Mouse (Mus musculus) stomach, postnatal 0 days (tissue): ENCODE results near the gene Hs3st3b1. TPM values are rescaled to one million over a fixed set of nuclear protein-coding genes. Genes with fewer than 3 reads are reported as not detected.
A peak's percentile ranks its signal among the peaks of the same experiment; 100 is the strongest.

Experiments used
- ATAC-seq: fragments of 200-750 bp; cut with Nextera tagmentation; 2 replicates; pipeline ENCODE4 v1.8.0; 2017; ENCODE audit not compliant: low FRiP score, low TSS enrichment
- DNase-seq: peaks from one replicate; pipeline ENCODE4 v3.0.0-alpha.2; 2016; ENCODE audit warnings: low spot score
- H3K27ac ChIP-seq: fragments of 300-500 bp; sonication (generic); replicated peaks from 2 replicates; pipeline ENCODE4 v1.5.1; 2014; ENCODE audit warnings: mild to moderate bottlenecking, control low read depth
- H3K27me3 ChIP-seq: fragments of 300-500 bp; sonication (generic); 2 replicates; pipeline ENCODE4 v1.6.1; 2014; ENCODE audit warnings: low read length; ENCODE audit not compliant: control insufficient read depth, insufficient read depth
- H3K36me3 ChIP-seq: fragments of 300-500 bp; sonication (generic); 2 replicates; pipeline ENCODE4 v1.6.1; 2014; ENCODE audit warnings: low read length, mixed read lengths; ENCODE audit not compliant: control insufficient read depth, insufficient read depth
- H3K4me1 ChIP-seq: fragments of 300-500 bp; sonication (generic); replicated peaks from 2 replicates; pipeline ENCODE4 v1.6.1; 2014; ENCODE audit warnings: antibody characterized with exemption; ENCODE audit not compliant: control insufficient read depth, insufficient read depth
- H3K4me2 ChIP-seq: fragments of 300-500 bp; sonication (generic); replicated peaks from 2 replicates; pipeline ENCODE4 v1.6.1; 2014; ENCODE audit warnings: low read depth, mild to moderate bottlenecking, control low read depth, moderate library complexity
- H3K4me3 ChIP-seq: fragments of 300-500 bp; sonication (generic); 2 replicates; pipeline ENCODE4 v1.5.1; 2014; ENCODE audit warnings: low read depth, low read length, control low read depth
- H3K9ac ChIP-seq: fragments of 300-500 bp; sonication (generic); 2 replicates; pipeline ENCODE4 v1.6.1; 2014; ENCODE audit warnings: mild to moderate bottlenecking, low read length, control low read depth, mixed read lengths
- H3K9me3 ChIP-seq: fragments of 300-500 bp; sonication (generic); 2 replicates; pipeline ENCODE4 v1.6.1; 2016; ENCODE audit warnings: low read length; ENCODE audit not compliant: control insufficient read depth
- CTCF ChIP-seq: IDR thresholded peaks from 2 replicates; pipeline ENCODE4 v1.5.1; 2016; ENCODE audit warnings: antibody characterized with exemption, low read depth, mild to moderate bottlenecking, moderate library complexity
- EP300 ChIP-seq: optimal IDR thresholded peaks from 2 replicates; pipeline ENCODE3; 2016; ENCODE audit warnings: antibody characterized with exemption
- WGBS: fragments of 180-500 bp; shearing (Covaris S2); extraction: QIAGEN DNeasy Blood & Tissue Kit; methylation state at CpG from one replicate; pipeline ENCODE4 v1.1.7; 2014; 5-methylcytosine and 5-hydroxymethylcytosine counted together
- polyA plus RNA-seq: library from polyadenylated mRNA; unstranded; fragments of >200 nt; fragmentation: Nextera tagmentation; extraction: Ambion mirVana; gene quantifications from 2 replicates; pipeline ENCODE4 v1.2.1, GENCODE M21; 2015

Gene Hs3st3b1
- polyA plus RNA-seq: 6.9 and 8.3 TPM in 2 replicates

DNA sequence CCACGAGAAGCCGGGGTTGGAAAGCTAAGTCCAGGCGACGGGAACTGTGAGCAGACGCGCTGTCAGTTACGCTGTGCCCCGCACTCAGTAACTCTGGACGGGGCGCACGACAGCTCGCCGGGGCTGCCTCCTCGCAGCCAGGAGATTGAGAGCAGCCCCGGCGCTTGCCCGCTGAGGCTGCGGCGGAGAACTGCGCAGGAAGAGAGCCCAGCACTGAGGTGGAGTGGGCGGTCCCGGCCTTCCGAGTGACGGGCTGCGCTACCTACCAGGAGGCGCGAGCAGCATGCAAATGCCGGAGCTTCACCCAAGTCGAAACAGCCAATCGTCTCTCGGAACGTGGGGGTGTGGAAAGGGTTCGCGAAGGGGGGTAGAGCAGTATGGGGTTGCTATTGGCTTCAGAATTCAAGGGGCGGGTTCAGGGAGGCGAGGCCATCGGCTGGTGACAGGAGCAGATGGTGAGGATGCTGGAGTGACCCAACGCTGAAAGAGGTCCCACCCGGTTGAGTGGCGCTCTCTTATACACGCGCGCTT is at the start of gene Hs3st3b1:
Gene Hs3st3b1, minus strand, starts transcription at position 200 of the 531 bp plus-strand sequence.
- DNase-seq: peak; percentile 98
- peak within 1 kb of the TSS; percentile 95 for H3K4me2 ChIP-seq
- H3K4me1 ChIP-seq: 0 out of 2 replicates have a peak, but pooled peaks cover 4% of the 10 kb centered on the region
- peak; percentile 93 for ATAC-seq
- peak within 1 kb of the TSS; percentile 64 for H3K4me3 ChIP-seq
- H3K9me3 ChIP-seq: no peaks in the 10 kb centered on the region
- no peaks in the 10 kb centered on the region for H3K27me3 ChIP-seq
- WGBS: under 1% methylated on average over 43 of the region's 43 CpGs
- H3K27ac ChIP-seq: peak within 1 kb of the TSS; percentile 65
- H3K36me3 ChIP-seq: no peaks in the 10 kb centered on the region
- peak within 1 kb of the TSS; percentile 68 for H3K9ac ChIP-seq
- TF ChIP-seq CTCF (peak; percentile 15; the same call in 1 of the 2 replicates), EP300 (no peak)

DNA sequence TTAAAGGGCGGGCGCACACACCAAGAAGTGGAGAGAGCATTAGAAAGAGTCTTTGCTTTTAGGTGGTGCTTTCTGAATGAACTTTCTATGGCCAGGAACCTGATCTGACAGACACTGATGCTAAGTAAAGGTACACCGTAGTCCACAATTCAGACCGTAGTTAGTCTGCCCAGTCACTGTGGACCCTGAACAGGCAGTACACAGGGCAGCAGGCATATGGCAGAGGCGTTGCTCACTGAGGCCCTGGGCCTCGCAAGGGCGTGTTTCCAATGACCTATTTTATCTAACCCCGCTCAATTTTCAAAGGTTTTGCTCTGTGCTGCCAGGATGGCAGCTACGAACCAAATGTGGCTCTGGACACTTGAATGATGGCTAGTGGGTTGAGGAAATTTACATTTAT is 49.4 kb upstream of the Hs3st3b1 start:
- H3K27ac ChIP-seq: no peak overlapping the region
- H3K9me3 ChIP-seq: no peaks in the 10 kb centered on the region
- H3K4me1 ChIP-seq: no peaks in the 10 kb centered on the region; the same call in 1 of the 2 replicates
- no peaks in the 10 kb centered on the region for H3K36me3 ChIP-seq
- ATAC-seq (0 out of 2 replicates have a peak, but pooled peaks have one; percentile 21), DNase-seq (no peak)
- no peak overlapping the region for H3K9ac ChIP-seq
- no peak overlapping the region for H3K4me3 ChIP-seq
- H3K4me2 ChIP-seq: no peak overlapping the region
- H3K27me3 ChIP-seq: no peaks in the 10 kb centered on the region
- TF ChIP-seq CTCF: no peak
- TF ChIP-seq EP300: no peak
- WGBS: 84% methylated on average over 9 of the region's 9 CpGs

DNA sequence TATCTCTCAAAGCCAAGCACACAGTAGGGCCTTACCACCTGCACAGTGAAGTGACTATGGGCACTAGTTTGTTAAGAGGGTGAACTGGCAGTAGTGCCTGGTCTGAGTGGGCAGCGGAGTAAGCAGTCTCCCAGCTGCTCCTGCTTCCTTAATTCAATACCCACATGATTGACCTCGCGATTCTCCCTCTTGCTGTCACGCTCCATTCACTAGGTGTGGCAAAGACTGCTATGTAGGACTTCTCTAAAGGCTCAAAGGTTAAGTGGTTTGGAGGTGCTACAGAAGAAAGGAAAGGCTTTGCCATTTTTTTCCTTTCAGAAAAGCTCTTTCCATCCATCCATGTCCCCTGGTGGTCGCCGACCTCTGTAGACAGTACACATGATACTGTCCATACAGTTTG is 48.7 kb upstream of the Hs3st3b1 start:
- no peaks in the 10 kb centered on the region for H3K27me3 ChIP-seq
- 75% methylated on average over 6 of the region's 6 CpGs for WGBS
- H3K27ac ChIP-seq: no peak overlapping the region
- ATAC-seq: no peak; the same call in 1 of the 2 replicates
- H3K4me2 ChIP-seq: no peak overlapping the region
- H3K4me3 ChIP-seq: no peak overlapping the region
- TF ChIP-seq EP300 (no peak), CTCF (no peak)
- no peaks in the 10 kb centered on the region for H3K9me3 ChIP-seq
- no peak for DNase-seq
- H3K4me1 ChIP-seq: no peaks in the 10 kb centered on the region; the same call in 1 of the 2 replicates
- H3K36me3 ChIP-seq: no peaks in the 10 kb centered on the region
- no peak overlapping the region for H3K9ac ChIP-seq

DNA sequence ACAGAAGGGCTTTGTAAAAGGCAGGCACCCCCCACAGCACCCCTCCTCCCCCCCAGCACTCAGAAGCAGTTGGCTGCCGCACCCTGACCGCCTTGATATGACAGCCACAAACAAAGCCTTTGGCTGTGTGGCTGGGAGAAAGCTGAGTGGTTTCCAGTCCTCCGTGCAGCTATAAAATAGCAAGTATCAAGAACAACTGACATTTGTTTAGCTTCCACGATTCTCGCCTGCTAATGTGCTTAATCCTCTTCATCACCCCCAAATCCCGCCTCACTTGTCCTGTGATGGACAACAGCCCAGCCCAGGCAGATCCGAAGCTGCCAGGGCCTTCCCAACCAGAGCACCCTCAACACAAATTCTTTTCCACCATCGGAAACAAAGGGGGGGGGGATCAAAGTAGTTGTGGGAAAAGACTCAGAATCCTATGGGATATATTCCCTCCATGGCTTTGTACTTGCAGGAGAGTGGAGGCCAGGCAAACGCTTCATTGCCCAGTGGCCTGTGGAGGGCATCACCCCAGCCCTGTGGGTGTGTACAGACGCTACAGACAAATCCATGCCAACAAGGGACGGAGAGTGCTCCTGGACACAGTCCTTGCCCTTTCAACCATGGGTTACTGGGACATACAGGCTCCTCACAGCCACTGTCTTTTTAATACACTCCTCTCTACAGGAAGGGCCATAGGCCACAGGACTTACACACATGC is 47.3 kb upstream of the Hs3st3b1 start:
- Histone ChIP-seq H3K4me1 (no peaks in the 10 kb centered on the region; the same call in 1 of the 2 replicates), H3K4me3 (no peak overlapping the region), H3K27me3 (no peaks in the 10 kb centered on the region), H3K9ac (no peak overlapping the region), H3K27ac (0 out of 2 replicates have a peak overlapping the region, but pooled peaks have one; percentile 30), H3K9me3 (no peaks in the 10 kb centered on the region), H3K36me3 (no peaks in the 10 kb centered on the region), H3K4me2 (no peak overlapping the region)
- WGBS: 44% methylated on average over 11 of the region's 11 CpGs
- TF ChIP-seq EP300 (no peak), CTCF (no peak)
- peak; percentile 55 for DNase-seq
- 0 out of 2 replicates have a peak, but pooled peaks have one; percentile 10 for ATAC-seq

DNA sequence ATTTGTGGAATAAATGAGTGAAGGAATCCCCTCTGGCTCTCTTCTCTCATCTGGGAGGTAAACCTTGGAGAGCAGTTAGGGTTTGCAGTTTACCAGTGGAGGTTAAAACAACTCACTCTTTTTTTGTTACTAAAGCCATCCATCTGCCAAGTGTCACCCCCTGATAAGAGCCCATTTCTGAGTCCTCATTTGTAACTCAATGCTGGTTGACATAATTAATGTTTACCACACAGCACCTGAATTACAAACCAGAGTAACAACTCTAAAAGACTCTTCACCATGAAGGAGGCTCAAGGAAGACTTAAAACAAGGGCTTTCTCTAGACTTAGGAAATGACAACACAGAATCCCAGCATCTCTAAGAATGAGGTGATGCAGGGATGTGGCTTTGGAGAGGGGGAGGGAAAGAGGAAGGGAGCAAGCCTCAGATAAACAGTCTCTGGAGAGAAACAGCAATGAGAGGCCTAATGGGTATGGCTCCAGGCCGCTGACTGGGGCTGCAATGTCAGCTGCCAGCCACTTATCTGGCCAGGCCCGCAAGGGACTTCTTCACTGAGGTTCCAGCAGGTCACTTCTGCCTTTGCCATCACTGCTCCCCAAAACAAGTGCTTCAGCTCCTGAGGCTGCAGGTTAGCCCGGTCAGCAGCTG is 46.4 kb upstream of the Hs3st3b1 start:
- DNase-seq (no peak), ATAC-seq (no peak)
- 0 out of 2 replicates have a peak overlapping the region, but pooled peaks have one; percentile 30 for H3K27ac ChIP-seq
- 56% methylated on average over 3 of the region's 3 CpGs for whole genome bisulfite sequencing
- no peaks in the 10 kb centered on the region for H3K9me3 ChIP-seq
- H3K4me1 ChIP-seq: no peaks in the 10 kb centered on the region; the same call in 1 of the 2 replicates
- no peak overlapping the region for H3K4me2 ChIP-seq
- no peaks in the 10 kb centered on the region for H3K27me3 ChIP-seq
- H3K4me3 ChIP-seq: no peak overlapping the region
- TF ChIP-seq EP300: no peak
- TF ChIP-seq CTCF: no peak
- no peaks in the 10 kb centered on the region for H3K36me3 ChIP-seq
- H3K9ac ChIP-seq: no peak overlapping the region
